Mouse (Mus musculus) embryonic facial prominence, embryonic 13.5 days (tissue): ENCODE measurements around the gene Rsph14. TPM values are rescaled to one million over a fixed set of nuclear protein-coding genes. Genes with fewer than 3 reads are reported as not detected.

ENCODE experiments used
- ATAC-seq: fragments of 200-750 bp; cut with Nextera tagmentation; 2 replicates; pipeline ENCODE4 v1.8.0; 2017; ENCODE audit warnings: low read depth; ENCODE audit not compliant: insufficient number of reproducible peaks, insufficient read depth, low FRiP score, low TSS enrichment
- H3K27ac ChIP-seq: fragments of 300-500 bp; sonication (generic); 2 replicates; pipeline ENCODE4 v1.5.1; 2015; ENCODE audit warnings: moderate library complexity, mild to moderate bottlenecking, inconsistent platforms
- H3K27me3 ChIP-seq: fragments of 300-500 bp; sonication (generic); 2 replicates; pipeline ENCODE4 v1.6.1; 2015; ENCODE audit warnings: mild to moderate bottlenecking, inconsistent platforms
- H3K36me3 ChIP-seq: fragments of 300-500 bp; sonication (generic); 2 replicates; pipeline ENCODE4 v1.6.1; 2015; ENCODE audit warnings: mild to moderate bottlenecking, inconsistent platforms
- H3K4me1 ChIP-seq: fragments of 300-500 bp; sonication (generic); 2 replicates; pipeline ENCODE4 v1.6.1; 2015; ENCODE audit warnings: inconsistent platforms
- H3K4me2 ChIP-seq: fragments of 300-500 bp; sonication (generic); 2 replicates; pipeline ENCODE4 v1.6.1; 2015; ENCODE audit warnings: moderate library complexity, mild to moderate bottlenecking, inconsistent platforms
- H3K4me3 ChIP-seq: fragments of 300-500 bp; sonication (generic); 2 replicates; pipeline ENCODE4 v1.5.1; 2015; ENCODE audit warnings: mild to moderate bottlenecking, inconsistent platforms
- H3K9ac ChIP-seq: fragments of 300-500 bp; sonication (generic); 2 replicates; pipeline ENCODE4 v1.6.1; 2015; ENCODE audit warnings: mild to moderate bottlenecking, inconsistent platforms
- H3K9me3 ChIP-seq: fragments of 300-500 bp; sonication (generic); 2 replicates; pipeline ENCODE4 v1.6.1; 2016; ENCODE audit warnings: inconsistent platforms
- WGBS: fragments of 180-500 bp; shearing (Covaris S2); methylation state at CpG from one replicate; pipeline ENCODE4 v1.1.7; 2015; ENCODE audit warnings: mixed read lengths; 5-methylcytosine and 5-hydroxymethylcytosine counted together
- polyA plus RNA-seq: library from polyadenylated mRNA; unstranded; fragments of >200 nt; fragmentation: Nextera tagmentation; extraction: Ambion mirVana; gene quantifications from 2 replicates; pipeline ENCODE4 v1.2.1, GENCODE M21; 2015

The Rsph14 gene
- polyA plus RNA-seq, 1 experiment from 2014 or later: not detected

GRCm38 (mm10) chr10:74952830-74953443, 79.4 kb downstream of the Rsph14 start:
- Histone ChIP-seq H3K27ac (no peak overlapping the region), H3K9ac (no peak overlapping the region), H3K4me3 (no peak overlapping the region), H3K36me3 (no peaks in the 10 kb centered on the region), H3K4me1 (no peaks in the 10 kb centered on the region), H3K9me3 (no peaks in the 10 kb centered on the region), H3K27me3 (no peaks in the 10 kb centered on the region), H3K4me2 (no peak overlapping the region)
- WGBS: 47% methylated on average over 9 of the region's 9 CpGs
- ATAC-seq: no peak

GRCm38 (mm10) chr10:74940795-74941194, 91.6 kb downstream of the Rsph14 start:
- Histone ChIP-seq H3K36me3 (no peaks in the 10 kb centered on the region), H3K4me1 (no peaks in the 10 kb centered on the region), H3K27ac (no peak overlapping the region), H3K9me3 (no peaks in the 10 kb centered on the region), H3K9ac (no peak overlapping the region), H3K4me2 (no peak overlapping the region), H3K27me3 (no peaks in the 10 kb centered on the region), H3K4me3 (no peak overlapping the region)
- ATAC-seq: no peak
- 95% methylated on average over 1 of the region's 1 CpGs for WGBS

GRCm38 (mm10) chr10:74939300-74939699, 93.1 kb downstream of the Rsph14 start:
- H3K36me3 ChIP-seq: no peaks in the 10 kb centered on the region
- no peak overlapping the region for H3K4me3 ChIP-seq
- no peak overlapping the region for H3K9ac ChIP-seq
- no peak overlapping the region for H3K27ac ChIP-seq
- 58% methylated on average over 3 of the region's 3 CpGs for WGBS
- no peaks in the 10 kb centered on the region for H3K4me1 ChIP-seq
- no peaks in the 10 kb centered on the region for H3K9me3 ChIP-seq
- no peak overlapping the region for H3K4me2 ChIP-seq
- no peak for ATAC-seq
- H3K27me3 ChIP-seq: no peaks in the 10 kb centered on the region

GRCm38 (mm10) chr10:74938410-74938809, 94.0 kb downstream of the Rsph14 start:
- ATAC-seq: no peak
- no peaks in the 10 kb centered on the region for H3K36me3 ChIP-seq
- H3K9me3 ChIP-seq: no peaks in the 10 kb centered on the region
- no peaks in the 10 kb centered on the region for H3K27me3 ChIP-seq
- H3K4me3 ChIP-seq: no peak overlapping the region
- H3K4me1 ChIP-seq: no peaks in the 10 kb centered on the region
- no peak overlapping the region for H3K4me2 ChIP-seq
- H3K9ac ChIP-seq: no peak overlapping the region
- H3K27ac ChIP-seq: no peak overlapping the region
- WGBS: 60% methylated on average over 5 of the region's 5 CpGs

GRCm38 (mm10) chr10:74937003-74937790, 95.2 kb downstream of the Rsph14 start:
- WGBS: 78% methylated on average over 10 of the region's 10 CpGs
- Histone ChIP-seq H3K9me3 (no peaks in the 10 kb centered on the region), H3K4me2 (no peak overlapping the region), H3K36me3 (no peaks in the 10 kb centered on the region), H3K4me1 (no peaks in the 10 kb centered on the region), H3K27me3 (no peaks in the 10 kb centered on the region), H3K9ac (no peak overlapping the region), H3K27ac (no peak overlapping the region), H3K4me3 (no peak overlapping the region)
- no peak for ATAC-seq

GRCm38 (mm10) chr10:74935016-74935415, 97.4 kb downstream of the Rsph14 start:
- Histone ChIP-seq H3K4me1 (no peaks in the 10 kb centered on the region), H3K27ac (no peak overlapping the region), H3K9me3 (no peaks in the 10 kb centered on the region), H3K36me3 (no peaks in the 10 kb centered on the region), H3K27me3 (no peaks in the 10 kb centered on the region), H3K4me2 (no peak overlapping the region), H3K9ac (no peak overlapping the region), H3K4me3 (no peak overlapping the region)
- WGBS: 28% methylated on average over 6 of the region's 6 CpGs
- ATAC-seq: no peak

- no peak overlapping the region for H3K9ac ChIP-seq
- no peak for ATAC-seq
- WGBS: 80% methylated on average over 12 of the region's 12 CpGs
- H3K4me3 ChIP-seq: no peak overlapping the region
- H3K9me3 ChIP-seq: no peaks in the 10 kb centered on the region
- no peaks in the 10 kb centered on the region for H3K4me1 ChIP-seq
- no peak overlapping the region for H3K27ac ChIP-seq
- H3K36me3 ChIP-seq: no peaks in the 10 kb centered on the region
- H3K27me3 ChIP-seq: no peaks in the 10 kb centered on the region
- H3K4me2 ChIP-seq: no peak overlapping the region
Observed at GRCm38 (mm10) chr10:74934521-74934920, 97.9 kb downstream of the Rsph14 start.

GRCm38 (mm10) chr10:74933548-74934190, 98.7 kb downstream of the Rsph14 start:
- H3K9ac ChIP-seq: no peak overlapping the region
- no peaks in the 10 kb centered on the region for H3K4me1 ChIP-seq
- no peaks in the 10 kb centered on the region for H3K36me3 ChIP-seq
- 85% methylated on average over 19 of the region's 19 CpGs for WGBS
- no peak for ATAC-seq
- H3K9me3 ChIP-seq: no peaks in the 10 kb centered on the region
- H3K27me3 ChIP-seq: no peaks in the 10 kb centered on the region
- no peak overlapping the region for H3K4me3 ChIP-seq
- H3K27ac ChIP-seq: no peak overlapping the region
- no peak overlapping the region for H3K4me2 ChIP-seq

GRCm38 (mm10) chr10:74932487-74932886, 99.9 kb downstream of the Rsph14 start:
- no peaks in the 10 kb centered on the region for H3K4me1 ChIP-seq
- H3K4me2 ChIP-seq: no peak overlapping the region
- no peak overlapping the region for H3K27ac ChIP-seq
- H3K4me3 ChIP-seq: no peak overlapping the region
- H3K9ac ChIP-seq: no peak overlapping the region
- ATAC-seq: no peak
- no peaks in the 10 kb centered on the region for H3K36me3 ChIP-seq
- H3K27me3 ChIP-seq: no peaks in the 10 kb centered on the region
- WGBS: 79% methylated on average over 6 of the region's 6 CpGs
- no peaks in the 10 kb centered on the region for H3K9me3 ChIP-seq

GRCm38 (mm10) chr10:74931631-74932030, 100.8 kb downstream of the Rsph14 start:
- 81% methylated on average over 6 of the region's 6 CpGs for WGBS
- no peak for ATAC-seq
- Histone ChIP-seq H3K27me3 (no peaks in the 10 kb centered on the region), H3K36me3 (no peaks in the 10 kb centered on the region), H3K4me2 (no peak overlapping the region), H3K27ac (no peak overlapping the region), H3K9me3 (no peaks in the 10 kb centered on the region), H3K4me1 (no peaks in the 10 kb centered on the region), H3K9ac (no peak overlapping the region), H3K4me3 (no peak overlapping the region)

GRCm38 (mm10) chr10:74930541-74930940, 101.8 kb downstream of the Rsph14 start:
- ATAC-seq: no peak
- H3K36me3 ChIP-seq: no peaks in the 10 kb centered on the region
- no peaks in the 10 kb centered on the region for H3K9me3 ChIP-seq
- H3K4me2 ChIP-seq: no peak overlapping the region
- 0 out of 2 replicates have a peak, but pooled peaks cover 1% of the 10 kb centered on the region for H3K4me1 ChIP-seq
- H3K9ac ChIP-seq: no peak overlapping the region
- no peaks in the 10 kb centered on the region for H3K27me3 ChIP-seq
- 82% methylated on average over 3 of the region's 3 CpGs for WGBS
- H3K4me3 ChIP-seq: no peak overlapping the region
- H3K27ac ChIP-seq: no peak overlapping the region

GRCm38 (mm10) chr10:74929578-74929977, 102.8 kb downstream of the Rsph14 start:
- Histone ChIP-seq H3K36me3 (no peaks in the 10 kb centered on the region), H3K9me3 (no peaks in the 10 kb centered on the region), H3K27ac (no peak overlapping the region), H3K9ac (no peak overlapping the region), H3K4me3 (no peak overlapping the region), H3K27me3 (no peaks in the 10 kb centered on the region; the same call in 1 of the 2 replicates), H3K4me2 (no peak overlapping the region), H3K4me1 (0 out of 2 replicates have a peak, but pooled peaks cover 4% of the 10 kb centered on the region)
- no peak for ATAC-seq
- 69% methylated on average over 6 of the region's 6 CpGs for WGBS
